Mouse (Mus musculus): ENCODE measurements around the gene Ovol1. TPM values are rescaled to one million over a fixed set of nuclear protein-coding genes. Genes with fewer than 3 reads are reported as not detected.

The Ovol1 gene
- polyA plus RNA-seq (2016; fragmentation: Nextera tagmentation; extraction: Ambion mirVana) = not detected in 2 replicates

DNA sequence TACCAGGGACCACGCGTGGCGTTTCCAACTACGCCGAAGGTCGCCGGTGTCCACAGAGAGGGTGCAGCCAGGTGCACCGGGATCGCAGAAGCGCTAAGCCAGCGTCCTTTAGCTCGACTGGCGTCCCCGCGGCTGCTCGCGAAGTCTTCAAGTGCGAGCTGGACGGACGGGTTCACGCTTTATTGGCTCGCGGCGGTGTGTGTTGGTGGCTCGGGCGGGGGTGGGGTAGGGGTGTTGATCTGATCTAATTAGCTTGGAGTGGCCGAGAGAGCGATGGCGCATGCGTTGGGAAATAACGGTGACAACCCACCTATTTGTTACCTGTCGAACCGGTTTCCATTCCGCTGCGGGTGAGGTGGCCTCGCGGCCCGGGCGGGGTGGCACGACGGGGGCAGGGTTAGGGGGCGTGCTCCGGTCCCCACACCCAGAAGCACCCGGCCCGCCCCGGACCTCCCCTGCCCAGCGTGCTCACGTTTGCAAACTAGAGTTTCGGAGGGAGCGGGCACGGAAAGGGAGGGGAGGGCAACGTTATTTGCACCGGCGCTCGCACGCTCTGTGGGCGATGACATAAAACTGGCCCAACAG lies at the start of gene Ovol1:
Gene Ovol1 (minus strand): TSS at position 190 of the 585 bp plus-strand sequence.
- H3K9ac ChIP-seq = no peak within 1 kb of the TSS
- peaks cover 21% of the 10 kb centered on the region for H3K4me1 ChIP-seq
- H3K4me3 ChIP-seq = peak within 1 kb of the TSS; percentile 38
- 1% methylated on average over 57 of the region's 57 CpGs for WGBS (ENCODE audit: insufficient replicate concordance)
- ATAC-seq = no peak
- no peaks in the 10 kb centered on the region for H3K9me3 ChIP-seq (replicated peaks)
- H3K27me3 ChIP-seq (replicated peaks) = peaks cover 100% of the 10 kb centered on the region
- peak within 1 kb of the TSS; percentile 57 for H3K4me2 ChIP-seq
- H3K36me3 ChIP-seq = no peaks in the 10 kb centered on the region
- no peak within 1 kb of the TSS for H3K27ac ChIP-seq

DNA sequence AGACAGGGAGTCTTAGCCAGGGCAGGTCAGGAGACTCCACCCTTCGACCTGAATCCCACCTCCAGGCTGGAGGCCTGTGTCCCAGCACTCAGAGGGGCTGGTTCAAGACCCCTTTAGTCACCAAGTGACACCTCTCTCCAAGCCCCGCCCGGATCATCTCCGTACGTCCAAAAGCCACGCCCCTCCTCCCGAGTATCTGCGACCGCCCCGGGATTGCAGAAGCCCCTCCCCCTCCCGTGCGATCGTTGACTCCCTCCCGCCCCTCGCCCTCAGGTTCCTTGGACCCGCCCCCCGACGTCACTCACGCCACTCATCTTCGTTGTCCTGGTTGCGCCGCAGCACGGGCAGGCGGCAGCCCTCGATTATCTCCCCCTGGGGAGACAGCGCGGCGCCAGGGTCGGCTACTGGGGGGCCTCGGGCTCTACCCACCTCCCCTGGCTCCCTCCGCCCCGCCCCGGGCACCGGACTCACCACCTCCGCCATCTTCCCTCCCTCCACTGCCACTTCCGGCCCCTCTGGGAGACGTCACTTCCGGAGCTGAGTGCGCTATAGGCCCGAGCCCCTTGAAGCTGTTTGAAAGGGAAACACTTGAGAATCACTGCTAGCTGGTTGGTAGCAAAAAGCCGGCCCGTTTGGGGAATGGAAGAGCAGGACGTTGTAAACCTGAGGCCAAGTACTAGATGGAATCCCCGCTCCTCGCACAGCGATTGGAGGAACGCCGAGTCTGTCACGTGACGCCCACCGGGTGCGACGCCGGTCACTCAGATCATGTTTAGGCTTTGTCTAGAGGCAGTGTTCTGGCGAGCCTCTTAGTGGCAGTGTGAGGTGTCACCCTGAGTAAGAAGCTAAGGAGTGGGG lies 49.3 kb upstream of the Ovol1 start, which contains the start of gene Kat5:
Gene Kat5 (minus strand): TSS at position 691 of the 858 bp plus-strand sequence.
- H3K36me3 ChIP-seq = peaks cover 42% of the 10 kb centered on the region
- peak within 1 kb of the TSS; percentile 74 for H3K9ac ChIP-seq
- peaks cover 54% of the 10 kb centered on the region for H3K4me1 ChIP-seq
- peak within 1 kb of the TSS; percentile 88 for H3K27ac ChIP-seq
- peak; percentile 85 for ATAC-seq
- H3K9me3 ChIP-seq (replicated peaks) = no peaks in the 10 kb centered on the region
- peak within 1 kb of the TSS; percentile 71 for H3K4me3 ChIP-seq
- H3K4me2 ChIP-seq = peak within 1 kb of the TSS; percentile 86
- under 1% methylated on average over 54 of the region's 55 CpGs for WGBS (ENCODE audit: insufficient replicate concordance)
- 0 out of 2 replicates have a peak, but pooled peaks cover under 1% of the 10 kb centered on the region for H3K27me3 ChIP-seq (replicated peaks)

DNA sequence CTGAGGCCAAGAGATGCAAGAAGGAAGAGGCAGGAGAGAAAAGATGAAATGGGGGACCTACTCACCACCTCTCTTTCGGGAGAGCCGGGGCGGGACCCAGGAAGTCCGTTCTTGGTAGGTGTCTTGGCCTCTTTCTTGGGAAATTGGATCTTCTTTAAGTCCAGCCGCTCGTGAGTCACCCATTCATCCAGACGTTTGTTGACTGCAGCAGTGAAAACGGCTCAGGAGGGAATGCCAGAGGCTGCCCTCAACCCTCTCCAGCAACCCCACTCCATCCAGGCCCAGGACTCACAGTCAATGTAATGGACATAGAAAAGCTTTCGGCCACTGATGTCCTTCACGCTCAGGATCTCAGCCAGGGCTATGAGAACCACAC lies 48.7 kb upstream of the Ovol1 start:
- 58% methylated on average over 10 of the region's 10 CpGs for WGBS (ENCODE audit: insufficient replicate concordance)
- H3K27ac ChIP-seq = peak overlapping the region; percentile 88
- no peaks in the 10 kb centered on the region for H3K9me3 ChIP-seq (replicated peaks)
- peaks cover 48% of the 10 kb centered on the region for H3K36me3 ChIP-seq
- H3K27me3 ChIP-seq (replicated peaks) = no peaks in the 10 kb centered on the region
- H3K4me1 ChIP-seq = peaks cover 56% of the 10 kb centered on the region
- H3K4me2 ChIP-seq = peak overlapping the region; percentile 86
- peak overlapping the region; percentile 74 for H3K9ac ChIP-seq
- ATAC-seq = no peak
- peak overlapping the region; percentile 71 for H3K4me3 ChIP-seq

DNA sequence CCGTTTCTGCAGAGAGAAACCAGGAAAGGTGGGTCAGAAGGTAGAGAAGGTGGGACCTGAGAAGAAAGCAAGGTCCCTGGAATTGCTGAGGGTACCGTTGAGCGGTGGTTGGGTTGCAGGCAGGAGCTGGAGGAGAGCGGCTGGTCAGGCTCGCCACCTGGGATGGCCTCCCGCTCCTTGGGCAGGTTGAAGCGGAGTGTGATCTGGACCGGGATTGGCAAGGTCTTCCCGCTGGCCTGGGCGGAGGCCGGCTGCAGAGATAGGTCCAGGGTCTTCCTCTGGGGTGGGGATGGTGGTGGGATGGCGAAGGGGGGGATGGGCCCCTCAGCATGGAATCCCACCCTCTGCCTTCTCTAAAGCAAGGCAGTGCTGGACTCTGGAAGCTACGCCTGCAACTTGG lies 48.3 kb upstream of the Ovol1 start:
- Histone ChIP-seq H3K9ac (peak overlapping the region; percentile 74; the same call in 1 of the 2 replicates), H3K9me3 (replicated peaks) (no peaks in the 10 kb centered on the region), H3K4me2 (peak overlapping the region; percentile 86), H3K4me1 (peaks cover 56% of the 10 kb centered on the region), H3K4me3 (peak overlapping the region; percentile 71), H3K27me3 (replicated peaks) (no peaks in the 10 kb centered on the region), H3K27ac (peak overlapping the region; percentile 88), H3K36me3 (peaks cover 52% of the 10 kb centered on the region)
- 94% methylated on average over 13 of the region's 13 CpGs for WGBS (ENCODE audit: insufficient replicate concordance)
- no peak for ATAC-seq

DNA sequence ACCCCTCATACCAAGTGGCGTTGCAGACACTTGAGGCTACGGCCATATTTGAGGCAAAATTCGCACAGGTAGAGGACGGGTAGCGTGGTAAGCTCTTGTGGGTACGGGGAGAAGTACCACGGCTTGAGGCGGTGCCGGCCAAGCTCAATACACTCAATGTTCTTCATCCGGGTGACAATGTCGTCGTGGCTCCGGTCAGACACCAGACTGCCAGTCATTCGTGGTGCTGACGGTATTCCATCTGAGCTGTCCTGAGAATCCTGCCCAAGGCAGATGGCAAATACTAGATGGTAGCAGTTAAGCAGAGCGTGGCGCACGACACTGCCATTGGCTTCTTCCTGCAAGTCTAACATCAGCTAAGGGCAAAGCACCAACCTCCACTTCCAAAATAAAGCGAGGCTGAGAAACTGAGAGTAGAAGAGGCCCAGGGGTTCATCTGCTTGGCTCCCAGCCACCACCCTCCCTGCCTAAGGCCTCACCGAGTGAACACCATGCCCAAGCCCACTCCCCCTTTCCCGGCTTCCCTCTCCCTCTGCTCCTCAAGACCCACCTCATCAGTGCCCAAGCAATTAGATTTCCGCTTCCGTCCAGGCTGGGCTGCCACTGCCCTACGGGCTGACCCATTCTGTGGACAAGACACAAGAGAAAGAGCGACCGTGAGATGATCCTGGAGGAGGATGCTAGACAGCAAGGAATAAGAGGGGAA lies 47.4 kb upstream of the Ovol1 start:
- peaks cover 56% of the 10 kb centered on the region for H3K4me1 ChIP-seq
- H3K4me2 ChIP-seq = no peak overlapping the region
- no peak overlapping the region for H3K27ac ChIP-seq
- H3K4me3 ChIP-seq = no peak overlapping the region
- H3K27me3 ChIP-seq (replicated peaks) = no peaks in the 10 kb centered on the region
- no peak for ATAC-seq
- H3K36me3 ChIP-seq = peaks cover 61% of the 10 kb centered on the region
- no peaks in the 10 kb centered on the region for H3K9me3 ChIP-seq (replicated peaks)
- WGBS (ENCODE audit: insufficient replicate concordance) = 91% methylated on average over 26 of the region's 26 CpGs
- no peak overlapping the region for H3K9ac ChIP-seq

DNA sequence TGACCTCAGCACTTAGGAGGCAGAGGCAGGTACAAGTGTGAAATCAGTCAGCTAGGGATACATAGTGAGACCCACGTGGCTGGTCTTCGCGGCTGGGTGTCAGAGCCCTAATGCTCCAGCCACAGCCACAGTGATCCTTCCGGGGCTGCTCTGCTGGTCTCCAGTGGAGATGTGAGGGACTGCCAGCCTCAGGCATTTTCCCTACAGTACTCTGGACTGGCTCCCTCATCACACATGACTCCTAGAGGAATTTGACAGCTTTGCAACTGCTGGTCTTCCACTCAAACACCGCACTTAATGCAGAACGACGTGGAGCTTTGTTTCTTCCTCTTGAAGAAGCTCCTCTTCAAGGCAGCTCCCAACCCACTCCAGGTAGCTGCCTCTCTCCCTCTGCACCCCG lies 45.8 kb upstream of the Ovol1 start:
- H3K4me2 ChIP-seq = no peak overlapping the region
- H3K4me1 ChIP-seq = peaks cover 52% of the 10 kb centered on the region
- no peaks in the 10 kb centered on the region for H3K27me3 ChIP-seq (replicated peaks)
- ATAC-seq = no peak
- H3K4me3 ChIP-seq = no peak overlapping the region
- no peak overlapping the region for H3K27ac ChIP-seq
- H3K9ac ChIP-seq = no peak overlapping the region
- peaks cover 62% of the 10 kb centered on the region for H3K36me3 ChIP-seq
- 80% methylated on average over 8 of the region's 8 CpGs for WGBS (ENCODE audit: insufficient replicate concordance)
- H3K9me3 ChIP-seq (replicated peaks) = no peaks in the 10 kb centered on the region

DNA sequence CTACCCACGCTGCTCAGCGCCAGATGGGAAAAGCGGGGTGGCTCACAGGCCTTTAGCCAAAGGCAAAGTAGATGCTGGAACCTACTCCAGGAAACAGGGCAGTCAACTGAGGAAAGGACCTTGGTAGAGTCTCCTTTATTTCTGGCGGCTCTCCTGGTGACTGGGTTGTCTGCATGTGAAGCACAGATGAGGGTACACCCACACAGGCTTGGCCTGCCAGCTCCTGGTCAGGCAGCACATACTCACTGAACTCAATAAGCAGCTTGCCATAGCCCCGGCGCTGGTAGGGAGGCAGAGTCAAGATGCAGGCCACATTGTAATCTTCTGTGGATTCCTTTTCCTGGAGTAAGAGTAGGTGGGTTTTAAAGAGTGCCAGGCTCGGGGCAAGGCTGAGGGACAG lies 44.7 kb upstream of the Ovol1 start:
- H3K4me2 ChIP-seq = no peak overlapping the region
- no peak overlapping the region for H3K27ac ChIP-seq
- no peak overlapping the region for H3K4me3 ChIP-seq
- H3K36me3 ChIP-seq = peaks cover 62% of the 10 kb centered on the region
- H3K27me3 ChIP-seq (replicated peaks) = no peaks in the 10 kb centered on the region
- no peaks in the 10 kb centered on the region for H3K9me3 ChIP-seq (replicated peaks)
- no peak overlapping the region for H3K9ac ChIP-seq
- no peak for ATAC-seq
- H3K4me1 ChIP-seq = peaks cover 42% of the 10 kb centered on the region
- WGBS (ENCODE audit: insufficient replicate concordance) = 90% methylated on average over 7 of the region's 7 CpGs

DNA sequence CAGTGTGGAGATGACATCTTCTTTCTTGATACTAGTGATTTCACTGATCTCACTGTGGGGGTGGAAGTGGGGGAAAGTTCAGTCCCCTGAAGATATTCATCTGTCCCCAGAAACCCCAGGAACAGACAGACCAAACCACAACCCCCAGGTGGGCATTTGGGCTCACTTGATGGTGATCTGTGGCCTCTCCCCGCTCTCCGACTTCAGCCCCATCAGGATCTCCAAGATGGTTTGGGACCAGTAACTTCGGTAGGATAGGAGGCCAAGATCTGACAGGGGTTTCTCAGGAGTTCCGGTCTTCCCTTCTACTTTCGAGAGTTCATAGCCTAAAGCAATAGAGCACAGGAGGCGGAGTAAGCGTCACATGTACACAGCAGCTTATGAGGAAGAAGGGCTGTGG lies 43.2 kb upstream of the Ovol1 start:
- H3K36me3 ChIP-seq = peaks cover 59% of the 10 kb centered on the region
- H3K4me3 ChIP-seq = peak overlapping the region; percentile 71
- peak overlapping the region; percentile 86 for H3K4me2 ChIP-seq
- H3K27ac ChIP-seq = peak overlapping the region; percentile 87; the same call in 1 of the 2 replicates
- H3K9ac ChIP-seq = no peak overlapping the region
- H3K9me3 ChIP-seq (replicated peaks) = no peaks in the 10 kb centered on the region
- H3K4me1 ChIP-seq = peaks cover 34% of the 10 kb centered on the region
- 0 out of 2 replicates have a peak, but pooled peaks cover 6% of the 10 kb centered on the region for H3K27me3 ChIP-seq (replicated peaks)
- no peak for ATAC-seq
- WGBS (ENCODE audit: insufficient replicate concordance) = 78% methylated on average over 7 of the region's 7 CpGs

DNA sequence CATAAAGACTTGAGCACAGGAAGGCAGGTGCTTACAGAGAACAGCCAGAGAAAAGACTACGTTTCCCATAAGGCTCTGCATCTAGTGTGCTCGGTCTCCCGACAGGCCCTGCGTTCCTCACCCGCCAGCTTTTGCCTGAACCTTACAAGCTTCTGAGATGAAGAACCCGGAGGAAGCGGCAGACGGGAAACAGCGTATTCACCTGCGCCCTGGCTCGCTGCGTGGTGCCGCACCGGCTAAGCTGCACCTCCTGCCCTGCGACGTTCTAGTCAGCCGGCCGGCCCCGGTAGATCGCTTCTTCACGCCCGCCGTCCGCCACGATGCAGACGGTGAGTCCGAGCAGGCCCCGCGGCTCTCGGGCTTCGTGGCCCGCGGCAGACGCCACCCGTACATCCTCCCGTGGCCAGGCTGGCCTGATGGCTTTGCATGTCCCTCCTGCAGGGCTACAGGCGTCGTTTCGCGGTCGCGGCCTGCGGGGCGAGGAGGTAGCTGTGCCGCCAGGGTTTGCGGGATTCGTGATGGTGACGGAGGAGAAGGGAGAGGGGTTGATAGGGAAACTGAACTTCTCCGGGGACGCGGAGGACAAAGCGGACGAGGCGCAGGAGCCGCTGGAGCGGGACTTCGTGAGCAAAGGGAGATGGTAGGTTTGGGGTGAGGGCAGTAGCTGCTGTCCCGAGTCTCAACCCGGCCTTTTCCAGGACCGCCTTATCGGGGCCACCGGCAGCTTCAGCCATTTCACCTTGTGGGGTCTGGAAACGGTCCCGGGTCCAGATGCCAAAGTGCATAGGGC lies 41.5 kb upstream of the Ovol1 start, which contains the start of gene Rnaseh2c:
Gene Rnaseh2c (plus strand): TSS at position 122 of the 790 bp plus-strand sequence.
- WGBS (ENCODE audit: insufficient replicate concordance) = under 1% methylated on average over 64 of the region's 64 CpGs
- peak within 1 kb of the TSS; percentile 91 for H3K9ac ChIP-seq
- 0 out of 2 replicates have a peak, but pooled peaks cover 6% of the 10 kb centered on the region for H3K27me3 ChIP-seq (replicated peaks)
- no peaks in the 10 kb centered on the region for H3K9me3 ChIP-seq (replicated peaks)
- H3K4me3 ChIP-seq = peak within 1 kb of the TSS; percentile 71
- peaks cover 28% of the 10 kb centered on the region for H3K4me1 ChIP-seq
- peaks cover 42% of the 10 kb centered on the region for H3K36me3 ChIP-seq
- peak within 1 kb of the TSS; percentile 86 for H3K4me2 ChIP-seq
- peak; percentile 86 for ATAC-seq
- peak within 1 kb of the TSS; percentile 87 for H3K27ac ChIP-seq

DNA sequence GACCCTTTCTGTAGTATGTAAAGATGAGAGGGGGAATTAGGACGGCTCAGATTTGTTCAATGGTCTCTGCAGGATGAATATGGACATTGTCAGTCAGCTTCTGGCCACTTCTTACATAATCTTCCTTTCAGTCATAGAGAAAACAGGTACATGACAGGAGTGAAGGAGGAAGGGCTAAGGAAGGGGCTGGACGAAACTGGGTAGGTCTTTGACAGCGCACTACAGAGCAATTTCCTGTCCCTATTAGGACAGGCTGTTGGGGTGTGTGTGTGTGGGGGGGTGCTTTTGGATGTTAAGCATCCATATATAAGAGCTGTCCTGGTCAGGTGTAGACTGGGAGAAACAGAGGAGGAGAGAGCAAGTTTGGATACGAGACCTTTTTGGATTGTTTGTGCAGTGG lies 38.8 kb upstream of the Ovol1 start:
- H3K4me1 ChIP-seq = peaks cover 25% of the 10 kb centered on the region
- 54% methylated on average over 4 of the region's 4 CpGs for WGBS (ENCODE audit: insufficient replicate concordance)
- H3K9me3 ChIP-seq (replicated peaks) = no peaks in the 10 kb centered on the region
- H3K4me3 ChIP-seq = no peak overlapping the region
- no peak overlapping the region for H3K4me2 ChIP-seq
- ATAC-seq = no peak
- peaks cover 14% of the 10 kb centered on the region for H3K36me3 ChIP-seq
- 0 out of 2 replicates have a peak, but pooled peaks cover 6% of the 10 kb centered on the region for H3K27me3 ChIP-seq (replicated peaks)
- no peak overlapping the region for H3K9ac ChIP-seq
- H3K27ac ChIP-seq = no peak overlapping the region

DNA sequence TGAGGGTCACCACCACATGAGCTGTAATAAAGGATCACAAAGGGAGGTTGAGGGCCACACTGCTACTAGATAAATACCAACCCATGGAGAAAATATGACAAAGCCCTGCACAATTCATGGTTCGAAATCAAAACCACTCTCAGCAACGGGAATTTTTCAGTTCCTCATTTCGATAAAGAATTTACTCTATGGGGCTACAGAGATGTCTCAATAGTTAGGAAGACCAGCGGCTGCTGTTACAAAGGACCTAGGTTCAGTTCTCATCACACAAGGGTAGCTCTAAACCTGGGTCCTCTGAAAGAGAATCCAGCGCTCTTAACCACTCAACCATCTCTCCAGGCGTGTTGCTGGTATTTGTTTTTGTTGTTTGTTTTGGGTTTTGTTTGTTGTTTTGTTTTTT lies 31.4 kb upstream of the Ovol1 start:
- WGBS (ENCODE audit: insufficient replicate concordance) = 69% methylated on average over 6 of the region's 6 CpGs
- no peaks in the 10 kb centered on the region for H3K36me3 ChIP-seq
- no peaks in the 10 kb centered on the region for H3K9me3 ChIP-seq (replicated peaks)
- no peaks in the 10 kb centered on the region for H3K4me1 ChIP-seq
- no peak overlapping the region for H3K9ac ChIP-seq
- no peak overlapping the region for H3K27ac ChIP-seq
- H3K4me2 ChIP-seq = no peak overlapping the region
- H3K4me3 ChIP-seq = no peak overlapping the region
- H3K27me3 ChIP-seq (replicated peaks) = peaks cover 14% of the 10 kb centered on the region
- ATAC-seq = no peak
